Mouse (Mus musculus) neural tube, embryonic 14.5 days (tissue): ENCODE data around the gene Cldn4. TPM values are rescaled to one million over a fixed set of nuclear protein-coding genes. Genes with fewer than 3 reads are reported as not detected.

Source experiments
- ATAC-seq: fragments of 200-750 bp; cut with Nextera tagmentation; 2 replicates; pipeline ENCODE4 v1.8.0; 2017; ENCODE audit warnings: low read depth, mild to moderate bottlenecking, moderate TSS enrichment, moderate library complexity
- H3K27ac ChIP-seq: fragments of 300-500 bp; sonication (generic); 2 replicates; pipeline ENCODE4 v1.5.1; 2014; ENCODE audit warnings: low read depth, mild to moderate bottlenecking, control low read depth, low read length, moderate library complexity, mixed read lengths
- H3K27me3 ChIP-seq: fragments of 300-500 bp; sonication (generic); 2 replicates; pipeline ENCODE4 v1.6.1; 2014; ENCODE audit warnings: low read length; ENCODE audit not compliant: control insufficient read depth, insufficient read depth
- H3K36me3 ChIP-seq: fragments of 300-500 bp; sonication (generic); 2 replicates; pipeline ENCODE4 v1.6.1; 2014; ENCODE audit warnings: low read length, mixed read lengths; ENCODE audit not compliant: control insufficient read depth, insufficient read depth
- H3K4me1 ChIP-seq: fragments of 300-500 bp; sonication (generic); 2 replicates; pipeline ENCODE4 v1.6.1; 2014; ENCODE audit warnings: low read length; ENCODE audit not compliant: control insufficient read depth, insufficient read depth
- H3K4me2 ChIP-seq: fragments of 300-500 bp; sonication (generic); 2 replicates; pipeline ENCODE4 v1.6.1; 2014; ENCODE audit warnings: mild to moderate bottlenecking, low read depth, low read length, control low read depth
- H3K4me3 ChIP-seq: fragments of 300-500 bp; sonication (generic); 2 replicates; pipeline ENCODE4 v1.5.1; 2014; ENCODE audit warnings: low read depth, low read length, control low read depth, mixed read lengths
- H3K9ac ChIP-seq: fragments of 300-500 bp; sonication (generic); replicated peaks from 2 replicates; pipeline ENCODE4 v1.6.1; 2014; ENCODE audit warnings: low read depth, mild to moderate bottlenecking, control low read depth, low read length, mixed read lengths
- H3K9me3 ChIP-seq: fragments of 300-500 bp; sonication (generic); 2 replicates; pipeline ENCODE4 v1.6.1; 2016; ENCODE audit warnings: low read length; ENCODE audit not compliant: control insufficient read depth
- WGBS: fragments of 180-500 bp; shearing (Covaris S2); extraction: QIAGEN DNeasy Blood & Tissue Kit; methylation state at CpG from one replicate; pipeline ENCODE4 v1.1.7; 2014; 5-methylcytosine and 5-hydroxymethylcytosine counted together
- polyA plus RNA-seq: library from polyadenylated mRNA; unstranded; fragments of >200 nt; fragmentation: Nextera tagmentation; extraction: Ambion mirVana; gene quantifications from 2 replicates; pipeline ENCODE4 v1.2.1, GENCODE M21; 2014

The Cldn4 gene
- polyA plus RNA-seq, 1 experiment from 2014 or later: not detected

- Histone ChIP-seq H3K4me2 (no peak overlapping the region), H3K4me1 (peaks cover 3% of the 10 kb centered on the region; the same call in 1 of the 2 replicates), H3K9ac (no peak overlapping the region), H3K4me3 (no peak overlapping the region), H3K27me3 (peaks cover 14% of the 10 kb centered on the region), H3K36me3 (no peaks in the 10 kb centered on the region), H3K9me3 (no peaks in the 10 kb centered on the region), H3K27ac (no peak overlapping the region)
- ATAC-seq: no peak
- 75% methylated on average over 10 of the region's 10 CpGs for WGBS
Measured at GRCm38 (mm10) chr5:134981149-134981548, 34.4 kb upstream of the Cldn4 start.

GRCm38 (mm10) chr5:134977837-134978236 is 31.1 kb upstream of the Cldn4 start:
- no peak for ATAC-seq
- no peak overlapping the region for H3K27ac ChIP-seq
- no peaks in the 10 kb centered on the region for H3K36me3 ChIP-seq
- no peak overlapping the region for H3K9ac ChIP-seq
- no peaks in the 10 kb centered on the region for H3K4me1 ChIP-seq
- no peak overlapping the region for H3K4me2 ChIP-seq
- no peaks in the 10 kb centered on the region for H3K9me3 ChIP-seq
- 83% methylated on average over 4 of the region's 4 CpGs for WGBS
- no peak overlapping the region for H3K4me3 ChIP-seq
- H3K27me3 ChIP-seq: no peaks in the 10 kb centered on the region

GRCm38 (mm10) chr5:134976577-134977250 is 30.0 kb upstream of the Cldn4 start:
- no peak overlapping the region for H3K27ac ChIP-seq
- no peak overlapping the region for H3K9ac ChIP-seq
- 87% methylated on average over 14 of the region's 14 CpGs for WGBS

GRCm38 (mm10) chr5:134976164-134976563 is 29.4 kb upstream of the Cldn4 start:
- Histone ChIP-seq H3K27me3 (no peaks in the 10 kb centered on the region), H3K9me3 (no peaks in the 10 kb centered on the region), H3K4me1 (no peaks in the 10 kb centered on the region), H3K4me3 (no peak overlapping the region), H3K9ac (no peak overlapping the region), H3K27ac (no peak overlapping the region), H3K36me3 (no peaks in the 10 kb centered on the region), H3K4me2 (no peak overlapping the region)
- WGBS: 79% methylated on average over 2 of the region's 2 CpGs
- no peak for ATAC-seq

More at GRCm38 (mm10) chr5:134976577-134977250, 30.0 kb upstream of the Cldn4 start:
- Histone ChIP-seq H3K4me2 (no peak overlapping the region), H3K4me1 (no peaks in the 10 kb centered on the region), H3K27me3 (no peaks in the 10 kb centered on the region), H3K4me3 (no peak overlapping the region), H3K36me3 (no peaks in the 10 kb centered on the region), H3K9me3 (no peaks in the 10 kb centered on the region)
- ATAC-seq: no peak

- WGBS: 59% methylated on average over 2 of the region's 2 CpGs
Measured at GRCm38 (mm10) chr5:134974921-134975320, 28.2 kb upstream of the Cldn4 start.

GRCm38 (mm10) chr5:134974294-134974693 is 27.6 kb upstream of the Cldn4 start:
- WGBS: 71% methylated on average over 7 of the region's 7 CpGs
- Histone ChIP-seq H3K4me3 (no peak overlapping the region), H3K27ac (no peak overlapping the region), H3K9me3 (no peaks in the 10 kb centered on the region), H3K4me1 (no peaks in the 10 kb centered on the region), H3K36me3 (no peaks in the 10 kb centered on the region), H3K27me3 (no peaks in the 10 kb centered on the region), H3K4me2 (no peak overlapping the region), H3K9ac (no peak overlapping the region)
- ATAC-seq: no peak

More at GRCm38 (mm10) chr5:134974921-134975320, 28.2 kb upstream of the Cldn4 start:
- Histone ChIP-seq H3K27me3 (no peaks in the 10 kb centered on the region), H3K4me2 (no peak overlapping the region), H3K4me3 (no peak overlapping the region), H3K4me1 (no peaks in the 10 kb centered on the region), H3K9me3 (no peaks in the 10 kb centered on the region), H3K27ac (no peak overlapping the region), H3K36me3 (no peaks in the 10 kb centered on the region), H3K9ac (no peak overlapping the region)
- no peak for ATAC-seq

- no peaks in the 10 kb centered on the region for H3K27me3 ChIP-seq
- no peak overlapping the region for H3K4me3 ChIP-seq
- H3K9me3 ChIP-seq: no peaks in the 10 kb centered on the region
- no peak overlapping the region for H3K27ac ChIP-seq
- 88% methylated on average over 7 of the region's 7 CpGs for WGBS
- H3K4me2 ChIP-seq: no peak overlapping the region
- H3K4me1 ChIP-seq: no peaks in the 10 kb centered on the region
- no peaks in the 10 kb centered on the region for H3K36me3 ChIP-seq
- no peak overlapping the region for H3K9ac ChIP-seq
- no peak for ATAC-seq
Measured at GRCm38 (mm10) chr5:134973526-134973925, 26.8 kb upstream of the Cldn4 start.

- H3K27ac ChIP-seq: no peak overlapping the region
- H3K9me3 ChIP-seq: no peaks in the 10 kb centered on the region
- no peaks in the 10 kb centered on the region for H3K27me3 ChIP-seq
- H3K9ac ChIP-seq: no peak overlapping the region
- H3K4me1 ChIP-seq: no peaks in the 10 kb centered on the region
- no peak overlapping the region for H3K4me3 ChIP-seq
- no peak overlapping the region for H3K4me2 ChIP-seq
- ATAC-seq: no peak
- H3K36me3 ChIP-seq: no peaks in the 10 kb centered on the region
Measured at GRCm38 (mm10) chr5:134973081-134973480, 26.3 kb upstream of the Cldn4 start.

- 75% methylated on average over 8 of the region's 8 CpGs for WGBS
- H3K9ac ChIP-seq: no peak overlapping the region
- H3K36me3 ChIP-seq: no peaks in the 10 kb centered on the region
- H3K9me3 ChIP-seq: no peaks in the 10 kb centered on the region
- H3K27ac ChIP-seq: no peak overlapping the region
- 0 out of 2 replicates have a peak, but pooled peaks cover 2% of the 10 kb centered on the region for H3K4me1 ChIP-seq
- no peak overlapping the region for H3K4me3 ChIP-seq
- ATAC-seq: no peak
- H3K27me3 ChIP-seq: no peaks in the 10 kb centered on the region
- no peak overlapping the region for H3K4me2 ChIP-seq
Measured at GRCm38 (mm10) chr5:134970671-134971070, 23.9 kb upstream of the Cldn4 start.
